Mouse (Mus musculus): ENCODE results near the gene Nkain2.
"Not testable (repeated sequence)": the region's sequence is repeated elsewhere in the genome, so short reads cannot be mapped to it uniquely, and the experiment has no call there.

Nkain2 gene

GRCm38 (mm10) chr10:32889652-32890506, at the start of gene Nkain2:
TSS of gene Nkain2 (minus strand) at chr10:32890462.
- peak; percentile 10 for DNase-seq

GRCm38 (mm10) chr10:32939853-32940252, 49.6 kb upstream of the Nkain2 start:
- no peak for DNase-seq

GRCm38 (mm10) chr10:32895093-32895492, 4.8 kb upstream of the Nkain2 start:
- DNase-seq: no peak

GRCm38 (mm10) chr10:32890507-32891131, 357 bp upstream of the Nkain2 start:
- peak; percentile 20 for DNase-seq

GRCm38 (mm10) chr10:32881977-32882376, 8.3 kb downstream of the Nkain2 start:
- DNase-seq: no peak

- no peak for DNase-seq
These were observed 19.4 kb downstream of the Nkain2 start for GRCm38 (mm10) chr10:32870691-32871406.

GRCm38 (mm10) chr10:32869541-32869940, 20.7 kb downstream of the Nkain2 start:
- DNase-seq: no peak

GRCm38 (mm10) chr10:32815210-32815883, 74.9 kb downstream of the Nkain2 start:
- DNase-seq: no peak

GRCm38 (mm10) chr10:32796215-32796614, 94.0 kb downstream of the Nkain2 start:
- DNase-seq: no peak

GRCm38 (mm10) chr10:32790541-32790940, 99.7 kb downstream of the Nkain2 start:
- DNase-seq: no peak

GRCm38 (mm10) chr10:32782732-32783359, 107.4 kb downstream of the Nkain2 start:
- no peak for DNase-seq

- no peak for DNase-seq
These were observed 151.3 kb downstream of the Nkain2 start for GRCm38 (mm10) chr10:32738989-32739388.

- DNase-seq: not testable (repeated sequence)
These were observed 183.7 kb downstream of the Nkain2 start for GRCm38 (mm10) chr10:32706579-32706978.

- no peak for DNase-seq
These were observed 193.6 kb downstream of the Nkain2 start for GRCm38 (mm10) chr10:32696661-32697060.

- no peak for DNase-seq
These were observed 205.7 kb downstream of the Nkain2 start for GRCm38 (mm10) chr10:32684548-32684947.

- DNase-seq: no peak
These were observed 250.0 kb downstream of the Nkain2 start for GRCm38 (mm10) chr10:32640256-32640655.

- no peak for DNase-seq
These were observed 251.1 kb downstream of the Nkain2 start for GRCm38 (mm10) chr10:32639173-32639572.

GRCm38 (mm10) chr10:32631043-32631442, 259.2 kb downstream of the Nkain2 start:
- DNase-seq: no peak

GRCm38 (mm10) chr10:32604448-32604847, 285.8 kb downstream of the Nkain2 start:
- DNase-seq: no peak

- no peak for DNase-seq
These were observed 287.5 kb downstream of the Nkain2 start for GRCm38 (mm10) chr10:32602798-32603197.

- DNase-seq: no peak
These were observed 295.3 kb downstream of the Nkain2 start for GRCm38 (mm10) chr10:32594998-32595397.

GRCm38 (mm10) chr10:32577276-32577580, 313.0 kb downstream of the Nkain2 start:
- no peak for DNase-seq

Measured in cerebellum, adult 11 months (tissue).